Mouse (Mus musculus) B cell, adult 67 days (primary cell): ENCODE data around the gene L3mbtl1. TPM values are rescaled to one million over a fixed set of nuclear protein-coding genes. Genes with fewer than 3 reads are reported as not detected.

Experiments
- total RNA-seq, 2 experiments: library from RNA; stranded (reverse); gene quantifications; 4 replicates each; pipeline ENCODE4 v1.2.4; 2023

The L3mbtl1 gene
- 1 to 10 TPM in 1 of 2 experiments, not detected in 1; 2.0 TPM for total RNA-seq

GRCm38 (mm10) chr2:162943148-162943846 is at the start of gene L3mbtl1:
Gene L3mbtl1 (plus strand): TSS chr2:162943472.

GRCm38 (mm10) chr2:162931123-162931673 is 12.1 kb upstream of the L3mbtl1 start, which contains the start of gene Srsf6:
Gene Srsf6 (plus strand): TSS chr2:162931528.

GRCm38 (mm10) chr2:162987218-162987617 is 43.9 kb downstream of the L3mbtl1 start, which contains the start of gene Sgk2:
Gene Sgk2 (plus strand): TSS chr2:162987330.

GRCm38 (mm10) chr2:163016916-163017743 is 73.9 kb downstream of the L3mbtl1 start, which contains the start of gene Ift52:
Gene Ift52 (plus strand): TSS chr2:163017354.

Other genes starting within 250 kb of the L3mbtl1 start
- gene Srsf6, start 11.9 kb upstream of the L3mbtl1 start, total RNA-seq, result 100 to 1,000 TPM; 401 to 409 TPM
- not detected for gene Sgk2, start 43.9 kb downstream of the L3mbtl1 start, total RNA-seq
- 10 to 100 TPM; 33.0 to 34.3 TPM for gene Ift52, start 73.9 kb downstream of the L3mbtl1 start, total RNA-seq
- gene Mybl2, start 111.2 kb downstream of the L3mbtl1 start, total RNA-seq, result 1 to 10 TPM; 5.0 to 7.0 TPM
- not detected for gene Gtsf1l, start 144.4 kb downstream of the L3mbtl1 start, total RNA-seq